Mouse (Mus musculus): Measurements from ENCODE around the gene Txnrd3.

Txnrd3 gene

GRCm38 (mm10) chr6:89660490-89660889, 16.7 kb downstream of the Txnrd3 start:
- no peak overlapping the region for H3K4me3 ChIP-seq (replicated peaks; ENCODE audit: low read length)
- H3K4me1 ChIP-seq (replicated peaks; ENCODE audit: low read depth, low read length) = no peaks in the 10 kb centered on the region
- TF ChIP-seq CTCF (conservative IDR thresholded peaks at IDR 0.05; ENCODE audit: low read length) = no peak
- TF ChIP-seq NANOG (IDR thresholded peaks at IDR 0.05; ENCODE audit: borderline replicate concordance, low read length) = no peak
- no peak for TF ChIP-seq POU5F1 (IDR thresholded peaks at IDR 0.05; ENCODE audit: borderline replicate concordance, low read length)
- H3K27me3 ChIP-seq (ENCODE audit: insufficient read depth, low read length) = no peaks in the 10 kb centered on the region
- peaks cover 69% of the 10 kb centered on the region for H3K36me3 ChIP-seq (ENCODE audit: insufficient read depth, low read length)
- H3K9me3 ChIP-seq (ENCODE audit: low read length) = no peaks in the 10 kb centered on the region

DNA sequence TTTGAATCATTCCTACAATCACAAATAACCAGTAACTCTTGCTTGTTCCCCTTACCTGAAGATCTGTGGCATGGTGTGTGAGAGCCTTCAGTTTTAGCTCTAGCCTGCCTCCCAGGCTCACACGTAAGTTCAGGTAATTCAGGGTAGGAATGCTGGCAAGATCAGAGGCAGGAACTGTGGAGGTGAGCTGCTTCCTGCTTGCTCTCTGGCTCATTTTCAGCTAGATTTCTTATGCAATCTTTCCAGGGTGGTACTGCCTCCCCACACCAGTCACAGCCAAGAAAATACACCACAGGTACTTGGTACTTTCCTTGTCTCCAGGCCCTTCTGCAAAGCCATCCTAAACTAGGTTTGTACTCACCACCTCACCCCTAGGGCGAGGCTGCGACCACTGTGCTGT, 18.7 kb downstream of the Txnrd3 start:
- TF ChIP-seq NANOG (IDR thresholded peaks at IDR 0.05; ENCODE audit: borderline replicate concordance, low read length) (no peak), CTCF (conservative IDR thresholded peaks at IDR 0.05; ENCODE audit: low read length) (no peak)
- Histone ChIP-seq H3K4me3 (replicated peaks; ENCODE audit: low read length) (no peak overlapping the region), H3K4me1 (replicated peaks; ENCODE audit: low read depth, low read length) (no peaks in the 10 kb centered on the region), H3K27me3 (ENCODE audit: insufficient read depth, low read length) (no peaks in the 10 kb centered on the region), H3K9me3 (ENCODE audit: low read length) (no peaks in the 10 kb centered on the region), H3K36me3 (ENCODE audit: insufficient read depth, low read length) (peaks cover 56% of the 10 kb centered on the region)

DNA sequence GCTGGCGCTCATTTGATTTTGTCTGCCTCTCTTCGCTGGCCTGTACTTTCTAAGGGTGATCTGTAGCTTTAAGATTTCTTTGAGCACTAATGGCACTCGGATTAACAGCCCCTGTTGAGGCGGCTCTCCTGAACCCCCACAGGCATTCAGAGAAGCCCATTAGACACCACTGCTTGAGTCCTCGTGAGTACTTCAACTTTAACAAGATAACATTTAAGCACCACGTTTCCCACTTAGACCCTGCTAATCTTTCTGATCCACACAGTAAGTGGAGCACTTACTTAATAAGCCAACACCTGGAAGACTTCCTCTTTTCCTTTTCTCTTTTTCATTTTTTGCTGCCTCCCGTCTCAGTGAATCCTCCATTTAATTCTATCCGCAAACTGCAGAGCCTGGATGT, 21.4 kb downstream of the Txnrd3 start:
- TF ChIP-seq NANOG (IDR thresholded peaks at IDR 0.05; ENCODE audit: borderline replicate concordance, low read length) (no peak), CTCF (conservative IDR thresholded peaks at IDR 0.05; ENCODE audit: low read length) (no peak), POU5F1 (IDR thresholded peaks at IDR 0.05; ENCODE audit: borderline replicate concordance, low read length) (no peak)
- H3K36me3 ChIP-seq (ENCODE audit: insufficient read depth, low read length) = peaks cover 63% of the 10 kb centered on the region
- no peaks in the 10 kb centered on the region for H3K27me3 ChIP-seq (ENCODE audit: insufficient read depth, low read length)
- H3K9me3 ChIP-seq (ENCODE audit: low read length) = no peaks in the 10 kb centered on the region
- H3K4me3 ChIP-seq (replicated peaks; ENCODE audit: low read length) = no peak overlapping the region
- no peaks in the 10 kb centered on the region for H3K4me1 ChIP-seq (replicated peaks; ENCODE audit: low read depth, low read length)

- Histone ChIP-seq H3K36me3 (ENCODE audit: insufficient read depth, low read length) (peaks cover 61% of the 10 kb centered on the region), H3K4me1 (replicated peaks; ENCODE audit: low read depth, low read length) (no peaks in the 10 kb centered on the region), H3K27me3 (ENCODE audit: insufficient read depth, low read length) (no peaks in the 10 kb centered on the region), H3K9me3 (ENCODE audit: low read length) (no peaks in the 10 kb centered on the region), H3K4me3 (replicated peaks; ENCODE audit: low read length) (no peak overlapping the region)
- TF ChIP-seq CTCF (conservative IDR thresholded peaks at IDR 0.05; ENCODE audit: low read length) (no peak), NANOG (IDR thresholded peaks at IDR 0.05; ENCODE audit: borderline replicate concordance, low read length) (no peak), POU5F1 (IDR thresholded peaks at IDR 0.05; ENCODE audit: borderline replicate concordance, low read length) (no peak)
Observed at GRCm38 (mm10) chr6:89665667-89666066, 21.9 kb downstream of the Txnrd3 start.

- H3K4me1 ChIP-seq (replicated peaks; ENCODE audit: low read depth, low read length) = no peaks in the 10 kb centered on the region
- no peaks in the 10 kb centered on the region for H3K9me3 ChIP-seq (ENCODE audit: low read length)
- no peak for TF ChIP-seq CTCF (conservative IDR thresholded peaks at IDR 0.05; ENCODE audit: low read length)
- no peak for TF ChIP-seq POU5F1 (IDR thresholded peaks at IDR 0.05; ENCODE audit: borderline replicate concordance, low read length)
- no peak for TF ChIP-seq NANOG (IDR thresholded peaks at IDR 0.05; ENCODE audit: borderline replicate concordance, low read length)
- H3K4me3 ChIP-seq (replicated peaks; ENCODE audit: low read length) = no peak overlapping the region
- peaks cover 56% of the 10 kb centered on the region for H3K36me3 ChIP-seq (ENCODE audit: insufficient read depth, low read length)
- no peaks in the 10 kb centered on the region for H3K27me3 ChIP-seq (ENCODE audit: insufficient read depth, low read length)
Observed at GRCm38 (mm10) chr6:89666976-89667375, 23.2 kb downstream of the Txnrd3 start.

- Histone ChIP-seq H3K27me3 (ENCODE audit: insufficient read depth, low read length) (no peaks in the 10 kb centered on the region), H3K9me3 (ENCODE audit: low read length) (no peaks in the 10 kb centered on the region), H3K4me3 (replicated peaks; ENCODE audit: low read length) (no peak overlapping the region), H3K4me1 (replicated peaks; ENCODE audit: low read depth, low read length) (no peaks in the 10 kb centered on the region), H3K36me3 (ENCODE audit: insufficient read depth, low read length) (peaks cover 54% of the 10 kb centered on the region)
- TF ChIP-seq POU5F1 (IDR thresholded peaks at IDR 0.05; ENCODE audit: borderline replicate concordance, low read length) = no peak
- TF ChIP-seq NANOG (IDR thresholded peaks at IDR 0.05; ENCODE audit: borderline replicate concordance, low read length) = no peak
- TF ChIP-seq CTCF (conservative IDR thresholded peaks at IDR 0.05; ENCODE audit: low read length) = no peak
Observed at GRCm38 (mm10) chr6:89669556-89669955, 25.8 kb downstream of the Txnrd3 start.

- no peaks in the 10 kb centered on the region for H3K27me3 ChIP-seq (ENCODE audit: insufficient read depth, low read length)
- H3K4me1 ChIP-seq (replicated peaks; ENCODE audit: low read depth, low read length) = no peaks in the 10 kb centered on the region
- no peak overlapping the region for H3K4me3 ChIP-seq (replicated peaks; ENCODE audit: low read length)
- TF ChIP-seq CTCF (conservative IDR thresholded peaks at IDR 0.05; ENCODE audit: low read length) (no peak), POU5F1 (IDR thresholded peaks at IDR 0.05; ENCODE audit: borderline replicate concordance, low read length) (no peak), NANOG (IDR thresholded peaks at IDR 0.05; ENCODE audit: borderline replicate concordance, low read length) (no peak)
- no peaks in the 10 kb centered on the region for H3K9me3 ChIP-seq (ENCODE audit: low read length)
- H3K36me3 ChIP-seq (ENCODE audit: insufficient read depth, low read length) = peaks cover 56% of the 10 kb centered on the region
Observed at GRCm38 (mm10) chr6:89671431-89671830, 27.6 kb downstream of the Txnrd3 start.

DNA sequence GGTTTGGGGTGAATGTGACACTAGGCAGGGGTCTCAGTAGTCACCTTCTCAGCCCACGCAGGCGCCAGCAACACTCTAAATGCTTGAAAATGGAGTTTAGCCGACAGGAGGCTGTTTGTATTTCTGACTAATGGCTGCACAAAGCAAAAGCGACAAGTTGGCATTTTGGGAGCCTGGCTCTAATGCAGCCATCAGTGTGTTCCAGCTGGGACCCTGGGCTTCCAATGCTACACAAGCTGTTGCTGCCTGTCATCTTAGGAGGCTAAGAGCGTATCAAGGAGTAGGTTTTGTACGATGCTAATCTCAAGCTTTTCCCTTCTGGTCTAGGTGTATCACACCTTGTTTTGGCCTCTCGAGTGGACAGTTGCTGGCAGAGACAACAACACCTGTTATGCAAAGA, 28.9 kb downstream of the Txnrd3 start:
- TF ChIP-seq NANOG (IDR thresholded peaks at IDR 0.05; ENCODE audit: borderline replicate concordance, low read length) (no peak), CTCF (conservative IDR thresholded peaks at IDR 0.05; ENCODE audit: low read length) (no peak), POU5F1 (IDR thresholded peaks at IDR 0.05; ENCODE audit: borderline replicate concordance, low read length) (no peak)
- Histone ChIP-seq H3K4me1 (replicated peaks; ENCODE audit: low read depth, low read length) (no peaks in the 10 kb centered on the region), H3K27me3 (ENCODE audit: insufficient read depth, low read length) (no peaks in the 10 kb centered on the region), H3K9me3 (ENCODE audit: low read length) (no peaks in the 10 kb centered on the region), H3K36me3 (ENCODE audit: insufficient read depth, low read length) (peaks cover 56% of the 10 kb centered on the region), H3K4me3 (replicated peaks; ENCODE audit: low read length) (no peak overlapping the region)

DNA sequence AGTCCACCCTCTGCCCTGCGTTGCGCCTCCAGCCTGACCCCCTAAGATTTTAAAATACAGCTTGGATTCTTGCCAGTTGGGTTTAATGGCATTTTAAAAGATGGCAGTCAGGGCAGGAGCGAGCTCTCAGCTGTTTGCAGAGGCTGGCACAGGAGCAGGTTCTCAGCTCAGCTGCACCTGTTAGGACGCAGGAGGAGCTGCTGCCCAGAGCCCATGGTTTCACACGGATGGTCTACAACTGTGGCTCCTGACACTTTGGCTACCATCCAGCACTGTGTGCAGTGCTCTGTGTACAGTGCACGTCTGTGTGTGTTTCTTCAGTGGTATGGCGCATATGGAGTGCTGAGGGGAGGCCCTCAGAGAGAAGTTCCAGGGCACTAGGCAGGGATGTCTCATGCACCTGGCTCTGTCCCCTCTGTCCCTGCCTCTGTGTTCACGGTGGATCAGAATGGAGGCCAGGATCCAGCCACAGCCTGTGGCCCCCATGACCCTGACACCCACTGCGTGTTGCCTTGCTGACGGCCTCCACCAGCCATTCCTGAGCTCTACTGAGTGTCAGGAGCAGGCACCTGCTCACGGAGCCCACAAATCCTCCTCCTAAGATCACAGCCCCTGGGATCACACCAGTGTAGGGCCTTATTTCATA, 29.5 kb downstream of the Txnrd3 start:
- H3K4me3 ChIP-seq (replicated peaks; ENCODE audit: low read length) = no peak overlapping the region
- H3K36me3 ChIP-seq (ENCODE audit: insufficient read depth, low read length) = peaks cover 54% of the 10 kb centered on the region
- H3K9me3 ChIP-seq (ENCODE audit: low read length) = no peaks in the 10 kb centered on the region
- no peaks in the 10 kb centered on the region for H3K4me1 ChIP-seq (replicated peaks; ENCODE audit: low read depth, low read length)
- no peak for TF ChIP-seq POU5F1 (IDR thresholded peaks at IDR 0.05; ENCODE audit: borderline replicate concordance, low read length)
- TF ChIP-seq CTCF (conservative IDR thresholded peaks at IDR 0.05; ENCODE audit: low read length) = no peak
- no peak for TF ChIP-seq NANOG (IDR thresholded peaks at IDR 0.05; ENCODE audit: borderline replicate concordance, low read length)
- H3K27me3 ChIP-seq (ENCODE audit: insufficient read depth, low read length) = no peaks in the 10 kb centered on the region
